ENCODE assay signal across 8 mouse cellular contexts in genomic region chr9:44685346-44686330, GRCm38 (mm10). TPM values are rescaled to one million over a fixed set of nuclear protein-coding genes. Genes with fewer than 3 reads are reported as not detected.
DNase-seq lines count a peak whose midpoint lies in the region; ATAC-seq and TF ChIP-seq lines count a peak whose summit lies in the region.

No protein-coding gene starts in this region.

- H3K36me3 ChIP-seq in CH12.LX (replicated peaks in 1 of 2; ENCODE audit: control insufficient read depth in 1 of 2, insufficient read depth in 1 of 2, low read length in 1 of 2): peaks cover 9 to 35% of the 10 kb centered on the region in 2 experiments
- H3K36me3 ChIP-seq in lung, embryonic 15.5 days: peaks cover 21% of the 10 kb centered on the region; the same call in 1 of the 2 replicates

- WGBS in lung, embryonic 15.5 days: 36% methylated on average over 14 of the region's 14 CpGs

- intact Hi-C loops in heart, postnatal 10 days (cut with DNase I): loop anchor here (1.0 kb wide), 1 partner anchor 30 kb away; no protein-coding TSS in a partner anchor

- H3K4me2 ChIP-seq in CH12.LX (ENCODE audit: insufficient read depth, low read depth, poor library complexity, severe bottlenecking): no peak overlapping the region
- no peak overlapping the region for H3K4me2 ChIP-seq in lung, embryonic 15.5 days

- TF ChIP-seq EP300 in CH12.LX (IDR thresholded peaks at IDR 0.05; ENCODE audit: low read length): no peak

- no peak overlapping the region for H3K27ac ChIP-seq in CH12.LX (ENCODE audit: insufficient read depth, low read depth)
- no peak overlapping the region for H3K27ac ChIP-seq in lung, embryonic 15.5 days

- no peak overlapping the region for H3K9ac ChIP-seq in CH12.LX (ENCODE audit: insufficient read depth, low read depth)
- no peak overlapping the region for H3K9ac ChIP-seq in lung, embryonic 15.5 days

- no peaks in the 10 kb centered on the region for H3K9me3 ChIP-seq in CH12.LX (replicated peaks; ENCODE audit: low read length)
- H3K9me3 ChIP-seq in lung, embryonic 15.5 days: no peaks in the 10 kb centered on the region

- TF ChIP-seq RAD21 in CH12.LX (IDR thresholded peaks at IDR 0.05; ENCODE audit: low read depth, low read length): peak; percentile 73

- in situ Hi-C loops in CH12.LX (cut with MboI; ENCODE audit: low pct_ligation_motif_present, low pct_unique_long_range_greater_than_20kb, low sequenced_read_pairs): no loop called here

- peaks cover 9% of the 10 kb centered on the region for H3K27me3 ChIP-seq in CH12.LX (replicated peaks)
- H3K27me3 ChIP-seq in lung, embryonic 15.5 days: no peaks in the 10 kb centered on the region

- peak; percentile 95 to 97 for TF ChIP-seq CTCF in CH12.LX (conservative IDR thresholded peaks at IDR 0.05 in 1 of 2, IDR thresholded peaks at IDR 0.05 in 1 of 2; ENCODE audit: low read depth in 2 of 2, low read length in 2 of 2)
- peak; percentile 99 for TF ChIP-seq CTCF in brain, embryonic 14.5 days (IDR thresholded peaks at IDR 0.05; ENCODE audit: borderline replicate concordance, extremely low read depth, insufficient read depth, insufficient read length)

- no peak overlapping the region for H3K4me3 ChIP-seq in CH12.LX (replicated peaks in 1 of 3; ENCODE audit: low read depth in 2 of 3, low read length in 2 of 3, poor library complexity in 1 of 3)
- H3K4me3 ChIP-seq in lung, embryonic 15.5 days: no peak overlapping the region

- no peak for TF ChIP-seq POLR2A in CH12.LX (IDR thresholded peaks at IDR 0.05; ENCODE audit: low read depth, low read length)
- TF ChIP-seq POLR2A in brain, embryonic 14.5 days (IDR thresholded peaks at IDR 0.05; ENCODE audit: borderline replicate concordance, extremely low read depth, insufficient read depth, insufficient read length, poor library complexity, severe bottlenecking): no peak

- peaks cover 3 to 15% of the 10 kb centered on the region in 2 experiments for H3K4me1 ChIP-seq in CH12.LX (ENCODE audit: control insufficient read depth in 1 of 2, insufficient read depth in 2 of 2)
- H3K4me1 ChIP-seq in lung, embryonic 15.5 days: peaks cover 11% of the 10 kb centered on the region

- dilution Hi-C loops in CH12.LX (cut with MboI; ENCODE audit: extremely low pct_ligation_motif_present, extremely low pct_unique_long_range_greater_than_20kb, low sequenced_read_pairs): no loop called here

- no peaks in the 10 kb centered on the region for H3K79me2 ChIP-seq in CH12.LX (replicated peaks; ENCODE audit: control insufficient read depth, extremely low read depth, insufficient read depth, poor library complexity, severe bottlenecking)

- peak; percentile 62 for ATAC-seq in erythroid progenitor cell, adult 5-6 weeks (replicated peaks; ENCODE audit: low FRiP score, poor library complexity, severe bottlenecking)
- peak; percentile 51; the same call in 1 of the 2 replicates for ATAC-seq in lung, embryonic 15.5 days (ENCODE audit: borderline replicate concordance, extremely low read depth, low FRiP score, low TSS enrichment)

- peak; percentile 55 for DNase-seq in CH12.LX (ENCODE audit: extremely low read depth)
- DNase-seq in brain, embryonic 14.5 days (ENCODE audit: low read depth): peak; percentile 85
- peak; percentile 82 to 89 for DNase-seq in heart, postnatal 10 days
- DNase-seq in layer of hippocampus, adult 18-20 months (ENCODE audit: low spot score in 2 of 2): peak; percentile 42 to 74
- DNase-seq in ovary, postnatal 14 days (ENCODE audit: low spot score): peak; percentile 68
- DNase-seq in thymus, postnatal 0 days (ENCODE audit: low spot score): peak; percentile 69

TF ChIP-seq in CH12.LX, 34 proteins besides CTCF, POLR2A, EP300 and RAD21:
- TF ChIP-seq MEF2A (IDR thresholded peaks at IDR 0.05; ENCODE audit: borderline replicate concordance, low read depth, low read length): peak; percentile 44; the same call in 1 of the 2 replicates
- TF ChIP-seq ELF1 (IDR thresholded peaks at IDR 0.05; ENCODE audit: low read depth, low read length): no peak
- TF ChIP-seq JUND (conservative IDR thresholded peaks at IDR 0.05; ENCODE audit: low read depth, low read length): no peak
- peak; percentile 49; the same call in 1 of the 2 replicates for TF ChIP-seq NELFE (IDR thresholded peaks at IDR 0.05; ENCODE audit: low read depth, low read length)
- peak; percentile 74 for TF ChIP-seq ZC3H11A (IDR thresholded peaks at IDR 0.05; ENCODE audit: low read depth, low read length)
- peak; percentile 96 for TF ChIP-seq SMC3 (IDR thresholded peaks at IDR 0.05; ENCODE audit: low read depth, low read length)
- no peak for TF ChIP-seq ZKSCAN1 (IDR thresholded peaks at IDR 0.05; ENCODE audit: borderline replicate concordance, low read depth, low read length)
- TF ChIP-seq ZNF384 (IDR thresholded peaks at IDR 0.05; ENCODE audit: low read depth, low read length): peak; percentile 42; the same call in 1 of the 2 replicates
- TF ChIP-seq CHD1 (IDR thresholded peaks at IDR 0.05; ENCODE audit: low read depth, low read length): no peak
- no peak for TF ChIP-seq IRF4 (IDR thresholded peaks at IDR 0.05; ENCODE audit: low read depth, low read length)
TF ChIP-seq in CH12.LX: peak in this region for 5.

RNA-seq across cellular contexts. Expression of gene Treh, which starts 12.6 kb away (rescaled TPM):
- total RNA-seq in CH12.LX (2012; rRNA removed): not detected in 2 replicates
- not detected in 2 replicates for total RNA-seq in CH12.LX (2014; rRNA removed)
- polyA plus RNA-seq in CH12.LX (2012; ENCODE audit: insufficient read length, low read depth): not detected in 2 replicates
- not detected in 2 replicates for polyA plus RNA-seq in brain, embryonic 14.5 days (2012; rRNA removed)
- not detected in 2 replicates for total RNA-seq in erythroid progenitor cell, adult 5-6 weeks (2015; ENCODE audit: low replicate concordance)
- not detected in 2 replicates for total RNA-seq in erythroid progenitor cell, adult 5-6 weeks (2017; ENCODE audit: low replicate concordance)
- total RNA-seq in heart, postnatal 10 days (2021): not detected
- total RNA-seq in layer of hippocampus, adult 18-20 months (2021): not detected
- polyA plus RNA-seq in lung, embryonic 15.5 days (2015; fragmentation: Nextera tagmentation; extraction: Ambion mirVana): not detected in 2 replicates
- 0.07 TPM in 1 of 2 replicates, not detected in the other for polyA plus RNA-seq in thymus, postnatal 0 days (2015; fragmentation: Nextera tagmentation; extraction: Ambion mirVana)

RNA-seq across cellular contexts. Expression of gene Phldb1, which starts 49.4 kb away (rescaled TPM):
- total RNA-seq in CH12.LX (2012; rRNA removed) (10.1 and 14.6 TPM in 2 replicates), CH12.LX (2014; rRNA removed) (7.9 and 9.7 TPM in 2 replicates)
- polyA plus RNA-seq in CH12.LX (2012; ENCODE audit: insufficient read length, low read depth): 15.1 and 18.3 TPM in 2 replicates
- 151 and 169 TPM in 2 replicates for polyA plus RNA-seq in brain, embryonic 14.5 days (2012; rRNA removed)
- 3.8 TPM in 1 of 2 replicates, not detected in the other for total RNA-seq in erythroid progenitor cell, adult 5-6 weeks (2015; ENCODE audit: low replicate concordance)
- 0.26 and 4.4 TPM in 2 replicates for total RNA-seq in erythroid progenitor cell, adult 5-6 weeks (2017; ENCODE audit: low replicate concordance)
- total RNA-seq in heart, postnatal 10 days (2021): 100 to 1,000 TPM; 127 to 130 TPM
- 10 to 100 TPM; 62.4 to 84.0 TPM for total RNA-seq in layer of hippocampus, adult 18-20 months (2021)
- polyA plus RNA-seq in lung, embryonic 15.5 days (2015; fragmentation: Nextera tagmentation; extraction: Ambion mirVana): 26.6 and 33.2 TPM in 2 replicates
- polyA plus RNA-seq in thymus, postnatal 0 days (2015; fragmentation: Nextera tagmentation; extraction: Ambion mirVana): 3.0 and 3.3 TPM in 2 replicates

Comparison
In these comparisons a context has a peak if more than half of its experiments do, and no peak if none do; other contexts are left out.
1. RNA of gene Phldb1, which starts 49.4 kb away (total RNA-seq): 127 to 130 TPM in heart, postnatal 10 days and 62.4 to 84.0 TPM in layer of hippocampus, adult 18-20 months; 7.9 to 14.6 TPM in CH12.LX and 0.26 to 4.4 TPM in erythroid progenitor cell, adult 5-6 weeks; every median in the first group is over 4 times any median in the second.
2. Peak in every context shown above with its lines, with median percentiles within 50 percentile points of each other: DNase-seq.